Mouse (Mus musculus) small intestine, adult 2 months (tissue): ENCODE measurements around the gene Tcf23. TPM values are rescaled to one million over a fixed set of nuclear protein-coding genes. Genes with fewer than 3 reads are reported as not detected.

Source experiments
- H3K27ac ChIP-seq: fragments of 200-500 bp; 2 replicates; pipeline ENCODE4 v1.5.1; 2012; ENCODE audit warnings: low read depth, low read length, control low read depth, inconsistent platforms; ENCODE audit not compliant: insufficient read depth
- H3K27me3 ChIP-seq: fragments of 200-500 bp; 2 replicates; pipeline ENCODE4 v1.6.1; 2012; ENCODE audit warnings: mild to moderate bottlenecking, moderate library complexity, low read length, inconsistent platforms; ENCODE audit not compliant: control insufficient read depth, insufficient read depth
- H3K36me3 ChIP-seq: fragments of 200-500 bp; 2 replicates; pipeline ENCODE4 v1.6.1; 2012; ENCODE audit warnings: mild to moderate bottlenecking, low read length, control low read depth, inconsistent platforms; ENCODE audit not compliant: control insufficient read depth, insufficient read depth
- H3K4me1 ChIP-seq: fragments of 200-500 bp; 2 replicates; pipeline ENCODE4 v1.6.1; 2012; ENCODE audit warnings: low read length, inconsistent platforms, mixed read lengths; ENCODE audit not compliant: control insufficient read depth, insufficient read depth, insufficient read length
- H3K4me3 ChIP-seq: fragments of 200-500 bp; 2 replicates; pipeline ENCODE4 v1.5.1; 2012; ENCODE audit warnings: low read depth, mild to moderate bottlenecking, control low read depth, inconsistent platforms, low read length, moderate library complexity
- CTCF ChIP-seq: fragments of 200-500 bp; IDR thresholded peaks from 2 replicates; pipeline ENCODE4 v1.5.1; 2012; ENCODE audit warnings: low read depth, mild to moderate bottlenecking, control low read depth, inconsistent platforms, low read length, moderate library complexity, mixed read lengths; ENCODE audit not compliant: insufficient replicate concordance, insufficient read length; ENCODE audit errors: extremely low read depth
- POLR2A ChIP-seq: fragments of 200-500 bp; IDR thresholded peaks from 2 replicates; pipeline ENCODE4 v1.6.1; 2012; ENCODE audit warnings: low read depth, mild to moderate bottlenecking, control low read depth, inconsistent platforms, low read length, moderate library complexity
- WGBS: fragments of 180-500 bp; shearing (Covaris S2); methylation state at CpG from one replicate; pipeline ENCODE4 v1.1.7; 2018; 5-methylcytosine and 5-hydroxymethylcytosine counted together
- polyA plus RNA-seq: library from polyadenylated mRNA; depleted of rRNA; stranded (reverse); fragments of >200 nt; gene quantifications from 2 replicates; pipeline ENCODE4 v1.2.3, GENCODE M21; 2012

Gene Tcf23
- polyA plus RNA-seq, 1 experiment: 0.44 TPM

DNA sequence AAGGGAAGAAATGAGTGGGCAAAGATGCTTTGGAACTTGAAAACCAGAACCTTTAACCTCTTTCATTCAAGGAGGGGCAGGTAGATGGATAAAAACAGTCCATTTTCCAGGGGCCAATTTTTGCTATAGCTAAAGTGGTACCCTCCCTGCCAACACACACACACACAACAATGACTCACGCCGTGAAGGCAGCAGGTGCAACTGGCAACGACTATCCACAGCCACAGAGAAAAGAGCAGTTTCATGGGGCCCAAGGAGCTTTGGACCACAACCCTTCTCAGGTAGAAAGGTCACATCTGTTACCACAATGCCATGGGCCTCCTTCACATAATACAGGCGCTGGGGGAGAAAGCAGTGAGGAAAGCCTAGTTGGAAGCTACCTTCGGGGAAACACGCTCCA lies 12.7 kb upstream of the Tcf23 start:
- 67% methylated on average over 6 of the region's 6 CpGs for WGBS
- H3K4me3 ChIP-seq: no peak overlapping the region
- TF ChIP-seq POLR2A: no peak
- TF ChIP-seq CTCF: no peak
- H3K27me3 ChIP-seq: no peaks in the 10 kb centered on the region
- peaks cover 54% of the 10 kb centered on the region for H3K36me3 ChIP-seq
- H3K27ac ChIP-seq: no peak overlapping the region
- H3K4me1 ChIP-seq: peaks cover 18% of the 10 kb centered on the region

DNA sequence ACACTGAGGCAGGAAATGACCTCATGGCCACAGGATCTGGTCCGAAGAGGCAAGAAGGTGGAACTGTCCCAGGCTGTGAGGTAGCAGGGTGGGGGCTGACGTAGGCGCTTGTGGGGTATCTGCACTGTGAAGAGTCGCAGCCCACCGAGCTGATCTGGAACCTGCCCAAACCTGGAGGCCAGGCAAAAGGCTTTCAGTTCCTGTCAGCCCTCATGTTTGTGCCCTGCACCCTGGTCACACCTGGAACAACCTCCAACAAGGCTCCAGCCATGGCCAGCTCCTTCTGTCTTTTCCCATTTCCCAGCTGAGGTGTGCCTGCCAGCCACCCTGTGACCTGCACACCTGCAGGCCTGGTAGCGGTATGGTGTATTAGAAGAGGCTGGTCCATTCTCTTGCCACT lies 10.6 kb upstream of the Tcf23 start:
- Histone ChIP-seq H3K27ac (no peak overlapping the region), H3K36me3 (peaks cover 44% of the 10 kb centered on the region), H3K4me1 (peaks cover 12% of the 10 kb centered on the region), H3K27me3 (no peaks in the 10 kb centered on the region), H3K4me3 (peak overlapping the region; percentile 21; the same call in 1 of the 2 replicates)
- WGBS: 82% methylated on average over 6 of the region's 6 CpGs
- no peak for TF ChIP-seq POLR2A
- no peak for TF ChIP-seq CTCF

DNA sequence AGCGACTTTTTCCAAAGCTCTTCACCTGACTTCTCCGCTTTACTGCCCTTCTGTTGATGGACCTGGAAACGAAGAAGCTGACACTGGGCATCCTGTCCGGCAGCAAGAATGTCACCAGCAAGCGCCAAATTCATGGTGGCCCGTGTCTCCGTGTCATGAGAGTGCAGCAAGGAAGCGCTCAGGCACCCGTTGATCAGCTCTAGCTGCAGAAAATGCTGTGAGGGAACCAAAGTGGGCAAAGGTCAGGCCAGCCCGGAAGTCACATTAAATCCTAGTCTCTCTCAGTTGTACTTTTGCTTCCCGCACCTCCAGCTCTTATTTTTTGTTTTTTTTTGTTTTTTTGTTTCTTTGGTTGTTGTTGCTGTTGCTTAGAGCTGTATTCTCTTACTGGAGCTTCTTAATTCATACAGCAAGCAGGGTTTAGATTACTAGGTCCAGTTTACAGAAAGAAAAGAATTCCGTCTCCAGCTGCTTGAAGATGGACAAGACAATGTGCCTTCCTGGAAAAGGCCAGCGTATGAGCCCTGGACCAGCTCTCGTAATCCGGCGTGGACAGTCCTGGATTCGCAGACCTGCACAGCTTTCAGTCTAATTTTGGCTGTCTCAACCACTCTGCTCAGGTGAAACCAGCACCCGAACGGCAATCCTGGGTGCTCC lies 9.1 kb upstream of the Tcf23 start:
- TF ChIP-seq CTCF (no peak), POLR2A (no peak; the same call in 1 of the 2 replicates)
- H3K27ac ChIP-seq: peak overlapping the region; percentile 86
- peaks cover 31% of the 10 kb centered on the region for H3K36me3 ChIP-seq
- no peaks in the 10 kb centered on the region for H3K27me3 ChIP-seq
- 9% methylated on average over 19 of the region's 19 CpGs for WGBS
- peaks cover 10% of the 10 kb centered on the region for H3K4me1 ChIP-seq
- H3K4me3 ChIP-seq: peak overlapping the region; percentile 92

- Histone ChIP-seq H3K4me3 (peak within 1 kb of the TSS; percentile 92), H3K36me3 (peaks cover 24% of the 10 kb centered on the region), H3K27me3 (no peaks in the 10 kb centered on the region), H3K27ac (peak within 1 kb of the TSS; percentile 86), H3K4me1 (peaks cover 10% of the 10 kb centered on the region)
- TF ChIP-seq CTCF (no peak), POLR2A (peak; percentile 92)
- under 1% methylated on average over 56 of the region's 56 CpGs for WGBS
Measured at GRCm38 (mm10) chr5:30959966-30960501, 8.4 kb upstream of the Tcf23 start, which contains the start of gene Preb. TSS of gene Preb (minus strand) at chr5:30960361.

GRCm38 (mm10) chr5:30960814-30961213 lies 7.6 kb upstream of the Tcf23 start:
- no peaks in the 10 kb centered on the region for H3K27me3 ChIP-seq
- peaks cover 16% of the 10 kb centered on the region for H3K36me3 ChIP-seq
- H3K27ac ChIP-seq: peak overlapping the region; percentile 86
- TF ChIP-seq CTCF (no peak), POLR2A (no peak)
- WGBS: 81% methylated on average over 2 of the region's 2 CpGs
- no peak overlapping the region; the same call in 1 of the 2 replicates for H3K4me3 ChIP-seq
- peaks cover 10% of the 10 kb centered on the region for H3K4me1 ChIP-seq

GRCm38 (mm10) chr5:30961545-30962505 lies 6.6 kb upstream of the Tcf23 start:
- TF ChIP-seq CTCF (no peak), POLR2A (no peak)
- Histone ChIP-seq H3K36me3 (peaks cover 13% of the 10 kb centered on the region), H3K4me3 (no peak overlapping the region), H3K4me1 (peaks cover 12% of the 10 kb centered on the region), H3K27ac (peak overlapping the region; percentile 86), H3K27me3 (no peaks in the 10 kb centered on the region)
- WGBS: 62% methylated on average over 10 of the region's 10 CpGs
